Mouse (Mus musculus) hindbrain, embryonic 16.5 days (tissue): Measurements from ENCODE around the gene Sipa1l1. TPM values are rescaled to one million over a fixed set of nuclear protein-coding genes. Genes with fewer than 3 reads are reported as not detected.

Source experiments
- ATAC-seq: fragments of 200-750 bp; cut with Nextera tagmentation; 2 replicates; pipeline ENCODE4 v1.8.0; 2017; ENCODE audit warnings: moderate TSS enrichment, moderate library complexity
- H3K27ac ChIP-seq: fragments of 300-500 bp; sonication (generic); 2 replicates; pipeline ENCODE4 v1.5.1; 2014; ENCODE audit warnings: low read depth, mild to moderate bottlenecking, control low read depth, low read length, moderate library complexity
- H3K27me3 ChIP-seq: fragments of 300-500 bp; sonication (generic); replicated peaks from 2 replicates; pipeline ENCODE4 v1.6.1; 2014; ENCODE audit warnings: low read length; ENCODE audit not compliant: control insufficient read depth, insufficient read depth
- H3K36me3 ChIP-seq: fragments of 300-500 bp; sonication (generic); 2 replicates; pipeline ENCODE4 v1.6.1; 2014; ENCODE audit warnings: mild to moderate bottlenecking, low read length, moderate library complexity, mixed read lengths; ENCODE audit not compliant: control insufficient read depth, insufficient read depth
- H3K4me1 ChIP-seq: fragments of 300-500 bp; sonication (generic); 2 replicates; pipeline ENCODE4 v1.6.1; 2014; ENCODE audit warnings: low read depth, low read length; ENCODE audit not compliant: control insufficient read depth, insufficient read depth
- H3K4me2 ChIP-seq: fragments of 300-500 bp; sonication (generic); 2 replicates; pipeline ENCODE4 v1.6.1; 2014; ENCODE audit warnings: mild to moderate bottlenecking, low read length, control low read depth, moderate library complexity
- H3K4me3 ChIP-seq: fragments of 300-500 bp; sonication (generic); 2 replicates; pipeline ENCODE4 v1.5.1; 2014; ENCODE audit warnings: mild to moderate bottlenecking, low read length, control low read depth, moderate library complexity
- H3K9ac ChIP-seq: fragments of 300-500 bp; sonication (generic); 2 replicates; pipeline ENCODE4 v1.6.1; 2014; ENCODE audit warnings: low read depth, mild to moderate bottlenecking, control low read depth, low read length, moderate library complexity
- H3K9me3 ChIP-seq: fragments of 300-500 bp; sonication (generic); 2 replicates; pipeline ENCODE4 v1.6.1; 2014; ENCODE audit warnings: mild to moderate bottlenecking, low read length, moderate library complexity; ENCODE audit not compliant: control insufficient read depth
- WGBS: fragments of 180-500 bp; shearing (Covaris S2); extraction: QIAGEN DNeasy Blood & Tissue Kit; methylation state at CpG from one replicate; pipeline ENCODE4 v1.1.7; 2014; 5-methylcytosine and 5-hydroxymethylcytosine counted together
- polyA plus RNA-seq: library from polyadenylated mRNA; unstranded; fragments of >200 nt; fragmentation: Nextera tagmentation; extraction: Ambion mirVana; gene quantifications from 2 replicates; pipeline ENCODE4 v1.2.1, GENCODE M21; 2015

The Sipa1l1 gene
- polyA plus RNA-seq, 1 experiment from 2014 or later, result 11.2 TPM

DNA sequence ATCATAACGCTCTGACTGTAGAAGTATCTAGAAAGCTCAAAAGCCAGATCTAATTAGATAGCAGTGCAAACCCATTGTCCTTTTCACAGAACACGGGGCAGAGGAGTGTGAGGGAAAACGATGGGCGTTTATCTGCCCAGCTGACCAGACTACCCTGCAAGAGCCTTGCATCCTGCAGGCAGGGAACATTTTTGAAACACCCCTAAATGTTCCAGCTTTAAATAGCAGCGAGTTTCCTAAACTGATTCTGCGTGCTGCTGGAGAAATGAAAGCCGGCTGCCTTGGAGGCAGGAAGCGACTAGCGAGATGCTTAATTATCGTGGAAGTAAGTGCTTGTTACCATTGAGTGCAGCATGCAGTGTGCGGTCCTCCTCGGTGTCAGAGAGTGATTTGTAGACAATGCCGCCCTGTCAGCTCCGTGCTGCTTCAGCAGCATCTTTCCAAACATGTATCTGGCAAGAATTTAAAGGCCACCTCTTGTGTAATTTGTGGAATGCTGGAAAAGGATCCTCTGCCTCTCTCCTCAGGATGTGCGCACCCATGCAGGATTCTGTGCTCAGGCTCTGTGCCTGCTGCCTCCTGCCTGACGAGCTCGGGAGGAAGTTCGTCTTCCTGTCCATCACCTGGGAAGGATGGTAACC, 170.2 kb downstream of the Sipa1l1 start:
- H3K4me1 ChIP-seq, result peaks cover 11% of the 10 kb centered on the region
- ATAC-seq, result peak; percentile 79
- no peaks in the 10 kb centered on the region for H3K36me3 ChIP-seq
- peak overlapping the region; percentile 53 for H3K9ac ChIP-seq
- peak overlapping the region; percentile 24 for H3K27ac ChIP-seq
- no peaks in the 10 kb centered on the region for H3K27me3 ChIP-seq
- H3K9me3 ChIP-seq, result no peaks in the 10 kb centered on the region
- H3K4me3 ChIP-seq, result peak overlapping the region; percentile 35
- WGBS, result 15% methylated on average over 18 of the region's 18 CpGs
- peak overlapping the region; percentile 61 for H3K4me2 ChIP-seq

DNA sequence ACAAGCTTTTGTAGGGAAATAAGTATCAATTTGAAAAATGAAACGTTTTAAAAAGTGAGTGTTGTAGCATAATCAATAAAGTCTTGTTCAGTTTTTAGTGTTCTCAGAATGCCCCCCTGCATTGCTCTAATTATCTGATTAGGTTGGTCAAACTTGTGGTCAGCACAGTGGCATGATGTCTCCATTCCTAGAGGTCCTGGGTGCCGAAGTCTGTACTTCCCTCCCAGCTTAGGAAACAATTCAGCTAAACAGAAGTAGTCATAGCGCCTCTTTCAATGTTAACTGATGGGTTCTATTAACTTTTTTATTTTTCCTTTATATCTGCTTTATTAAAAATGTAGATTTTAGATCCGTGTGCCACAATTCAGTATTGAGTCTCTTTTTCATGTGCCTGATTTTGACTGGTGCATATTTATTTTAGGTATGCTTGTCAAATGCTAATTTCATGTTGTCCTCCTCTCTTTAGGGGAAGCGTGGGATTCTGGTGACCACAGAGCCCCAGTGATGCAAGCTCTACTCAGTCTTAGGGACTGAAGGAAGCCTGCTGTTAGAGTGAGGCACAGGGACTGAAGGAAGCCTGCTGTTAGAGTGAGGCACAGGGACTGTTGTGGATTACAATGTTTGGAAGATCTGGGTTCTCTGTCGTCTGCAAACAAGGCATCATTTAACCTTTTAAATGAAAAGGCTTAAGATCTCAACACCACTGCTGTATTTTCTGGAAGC, 171.2 kb downstream of the Sipa1l1 start:
- Histone ChIP-seq H3K4me2 (peak overlapping the region; percentile 61), H3K27me3 (no peaks in the 10 kb centered on the region), H3K9me3 (no peaks in the 10 kb centered on the region), H3K4me3 (no peak overlapping the region; the same call in 1 of the 2 replicates), H3K4me1 (peaks cover 11% of the 10 kb centered on the region), H3K9ac (no peak overlapping the region), H3K27ac (no peak overlapping the region), H3K36me3 (no peaks in the 10 kb centered on the region)
- 78% methylated on average over 6 of the region's 6 CpGs for WGBS
- no peak for ATAC-seq

DNA sequence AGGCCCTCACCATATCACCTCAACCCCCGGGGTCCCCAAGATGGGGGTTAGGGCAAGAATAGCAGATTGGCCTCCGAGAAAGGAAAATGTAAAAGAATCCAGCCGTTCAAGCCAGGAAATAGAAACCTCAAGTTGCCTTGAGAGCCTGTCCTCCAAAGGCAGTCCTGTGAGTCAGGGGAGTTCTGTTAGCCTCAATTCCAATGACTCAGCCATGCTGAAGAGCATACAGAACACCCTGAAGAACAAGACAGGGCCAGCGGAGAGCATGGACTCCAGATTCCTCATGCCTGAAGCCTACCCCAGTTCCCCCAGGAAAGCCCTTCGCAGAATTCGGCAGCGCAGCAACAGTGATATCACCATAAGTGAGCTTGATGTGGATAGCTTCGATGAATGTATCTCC, 172.1 kb downstream of the Sipa1l1 start:
- no peak overlapping the region for H3K4me3 ChIP-seq
- no peak overlapping the region for H3K27ac ChIP-seq
- H3K9ac ChIP-seq, result no peak overlapping the region
- H3K27me3 ChIP-seq, result no peaks in the 10 kb centered on the region
- 98% methylated on average over 8 of the region's 8 CpGs for WGBS
- no peak for ATAC-seq
- peaks cover 11% of the 10 kb centered on the region for H3K4me1 ChIP-seq
- no peaks in the 10 kb centered on the region for H3K36me3 ChIP-seq
- no peaks in the 10 kb centered on the region for H3K9me3 ChIP-seq
- H3K4me2 ChIP-seq, result no peak overlapping the region

DNA sequence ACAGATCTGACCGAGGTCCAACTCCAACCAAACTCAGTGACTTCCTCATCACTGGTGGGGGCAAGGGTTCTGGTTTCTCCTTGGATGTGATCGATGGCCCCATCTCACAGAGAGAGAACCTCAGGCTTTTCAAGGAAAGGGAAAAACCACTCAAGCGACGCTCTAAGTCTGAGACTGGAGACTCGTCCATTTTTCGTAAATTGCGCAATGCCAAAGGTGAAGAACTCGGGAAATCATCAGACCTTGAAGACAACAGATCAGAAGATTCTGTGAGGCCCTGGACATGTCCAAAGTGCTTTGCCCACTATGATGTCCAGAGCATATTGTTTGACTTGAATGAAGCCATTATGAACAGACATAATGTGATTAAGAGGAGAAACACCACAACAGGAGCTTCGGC, 172.6 kb downstream of the Sipa1l1 start:
- Histone ChIP-seq H3K36me3 (no peaks in the 10 kb centered on the region), H3K4me2 (no peak overlapping the region), H3K9ac (no peak overlapping the region), H3K4me3 (no peak overlapping the region), H3K27ac (no peak overlapping the region), H3K9me3 (no peaks in the 10 kb centered on the region), H3K27me3 (no peaks in the 10 kb centered on the region), H3K4me1 (peaks cover 11% of the 10 kb centered on the region)
- no peak for ATAC-seq
- WGBS, result 95% methylated on average over 9 of the region's 9 CpGs

DNA sequence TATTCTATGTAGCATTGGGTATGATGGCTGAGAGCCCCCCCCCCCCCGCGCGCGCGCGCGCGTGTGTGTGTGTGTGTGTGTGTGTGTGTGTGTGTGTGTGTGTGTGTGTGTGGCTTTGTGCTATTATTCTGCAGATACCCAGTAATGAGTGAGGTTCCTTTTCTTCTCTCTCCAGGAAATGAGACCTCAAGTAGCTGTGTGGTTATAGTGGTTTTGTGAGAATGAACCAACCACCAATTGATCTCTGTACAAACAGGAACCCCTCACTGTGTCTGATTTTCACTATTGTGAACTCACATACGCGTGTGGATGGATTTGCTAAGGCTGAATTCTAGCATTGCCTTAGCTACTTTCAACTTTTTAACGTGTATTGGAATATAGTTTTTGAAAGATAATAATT, 181.0 kb downstream of the Sipa1l1 start:
- no peaks in the 10 kb centered on the region for H3K9me3 ChIP-seq
- WGBS, result 99% methylated on average over 3 of the region's 11 CpGs
- H3K36me3 ChIP-seq, result no peaks in the 10 kb centered on the region
- H3K27ac ChIP-seq, result no peak overlapping the region
- no peak overlapping the region for H3K4me2 ChIP-seq
- no peaks in the 10 kb centered on the region for H3K4me1 ChIP-seq
- no peak for ATAC-seq
- H3K9ac ChIP-seq, result no peak overlapping the region
- H3K27me3 ChIP-seq, result no peaks in the 10 kb centered on the region
- no peak overlapping the region for H3K4me3 ChIP-seq

DNA sequence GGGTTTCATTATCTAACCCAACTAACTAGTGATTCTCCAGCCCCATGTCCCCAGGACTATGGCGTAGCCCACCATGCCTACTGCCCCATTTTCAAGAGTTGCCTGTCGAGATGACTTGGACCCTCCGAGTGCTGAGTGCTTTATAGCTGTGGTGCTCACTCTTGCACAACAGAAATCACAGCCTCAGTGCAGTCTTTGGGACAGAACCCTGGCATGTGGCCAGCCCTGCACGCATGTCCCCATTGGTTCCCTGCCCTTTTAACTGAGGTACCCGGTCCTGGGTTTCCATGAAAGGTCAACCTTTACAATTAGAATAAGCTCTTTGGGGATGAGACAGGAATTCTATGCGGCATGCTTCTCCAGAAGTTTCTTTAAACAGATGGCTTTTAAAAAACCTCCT, 181.8 kb downstream of the Sipa1l1 start:
- Histone ChIP-seq H3K9ac (no peak overlapping the region), H3K4me3 (no peak overlapping the region), H3K9me3 (no peaks in the 10 kb centered on the region), H3K27me3 (no peaks in the 10 kb centered on the region), H3K4me1 (no peaks in the 10 kb centered on the region), H3K36me3 (no peaks in the 10 kb centered on the region), H3K4me2 (no peak overlapping the region), H3K27ac (no peak overlapping the region)
- no peak for ATAC-seq
- 57% methylated on average over 6 of the region's 6 CpGs for WGBS

DNA sequence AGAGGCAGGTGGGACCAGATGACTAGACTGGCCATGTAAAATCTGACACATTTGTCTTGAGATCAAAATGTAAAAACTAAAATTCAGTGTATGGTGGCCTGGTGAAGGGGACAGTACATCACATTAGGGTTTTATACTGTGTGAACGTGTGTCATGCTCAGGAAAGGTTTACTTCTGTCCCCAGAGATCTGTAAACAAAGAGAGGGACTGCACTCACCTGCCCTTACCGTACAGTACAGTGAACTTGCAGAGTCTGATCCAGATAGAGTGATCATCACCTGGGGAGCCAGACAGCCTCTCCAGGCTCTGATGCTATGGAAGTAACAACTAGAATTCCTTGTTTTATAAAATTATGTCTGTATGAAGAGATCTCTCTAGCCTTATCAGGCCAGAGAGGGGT, 184.5 kb downstream of the Sipa1l1 start:
- WGBS, result 73% methylated on average over 2 of the region's 2 CpGs
- H3K27ac ChIP-seq, result no peak overlapping the region
- H3K4me3 ChIP-seq, result no peak overlapping the region

DNA sequence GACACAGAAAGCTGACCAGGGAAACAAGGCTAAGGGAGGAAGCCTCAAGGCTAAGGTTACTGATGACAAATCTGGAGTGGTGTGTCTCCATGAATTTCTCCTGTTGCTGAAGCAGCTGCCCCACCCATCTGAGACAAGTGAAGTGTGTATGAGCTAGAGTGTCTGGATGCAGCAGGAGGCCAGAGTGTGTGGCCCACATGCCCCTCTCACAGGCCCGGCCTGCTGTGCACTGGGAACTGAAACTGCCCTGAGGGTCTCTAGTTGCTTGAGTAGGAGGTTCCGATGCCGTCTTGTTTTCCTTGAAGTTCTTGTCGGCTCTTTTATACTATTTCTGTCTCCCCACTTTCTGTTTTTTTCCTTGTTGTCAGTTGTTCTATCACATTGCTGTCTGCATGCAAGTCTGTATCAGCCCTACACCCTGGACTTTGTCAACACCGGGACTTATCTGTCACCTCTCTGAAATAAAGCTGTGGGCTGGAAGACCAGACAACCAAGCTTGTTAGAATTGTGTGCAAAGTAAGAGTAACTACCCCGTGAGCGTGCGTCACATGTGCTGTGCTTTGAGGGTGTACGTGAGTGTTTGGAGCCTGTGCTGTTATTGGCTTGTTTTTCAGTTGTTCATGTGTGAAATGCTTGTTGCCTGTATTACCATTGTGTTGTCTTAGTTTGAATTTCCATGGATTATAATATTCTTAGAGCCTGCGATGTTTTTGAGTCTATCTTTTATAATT, 186.5 kb downstream of the Sipa1l1 start:
- Histone ChIP-seq H3K36me3 (0 out of 2 replicates have a peak, but pooled peaks cover 3% of the 10 kb centered on the region), H3K9me3 (no peaks in the 10 kb centered on the region), H3K4me3 (no peak overlapping the region), H3K27ac (no peak overlapping the region), H3K9ac (no peak overlapping the region; the same call in 1 of the 2 replicates), H3K4me1 (no peaks in the 10 kb centered on the region), H3K27me3 (no peaks in the 10 kb centered on the region), H3K4me2 (no peak overlapping the region)
- ATAC-seq, result no peak
- 82% methylated on average over 10 of the region's 10 CpGs for WGBS

More for the DNA sequence above, 184.5 kb downstream of the Sipa1l1 start:
- H3K36me3 ChIP-seq, result 0 out of 2 replicates have a peak, but pooled peaks cover 3% of the 10 kb centered on the region
- H3K9me3 ChIP-seq, result no peaks in the 10 kb centered on the region
- H3K27me3 ChIP-seq, result no peaks in the 10 kb centered on the region
- H3K9ac ChIP-seq, result no peak overlapping the region
- no peak for ATAC-seq
- H3K4me1 ChIP-seq, result no peaks in the 10 kb centered on the region
- no peak overlapping the region for H3K4me2 ChIP-seq

DNA sequence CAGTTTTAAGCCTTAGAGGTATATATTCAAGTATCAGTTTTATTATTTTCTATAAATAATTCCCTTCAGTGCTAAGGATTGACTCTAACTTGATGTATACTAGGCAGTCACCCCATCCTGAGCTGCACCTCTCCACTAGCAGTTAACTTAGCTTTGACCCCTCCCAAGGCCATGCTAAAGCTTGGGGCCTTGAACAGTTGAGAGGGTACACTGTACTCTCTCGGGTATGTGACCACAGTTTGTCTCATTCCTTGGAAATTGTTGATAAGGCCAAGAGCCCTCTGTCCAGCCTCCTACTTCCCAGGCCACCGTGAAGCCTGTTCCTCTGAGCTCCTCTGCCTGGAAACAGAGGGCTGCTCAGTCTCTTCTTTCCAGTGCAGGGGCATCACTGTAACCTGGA, 187.4 kb downstream of the Sipa1l1 start:
- ATAC-seq, result no peak
- no peak overlapping the region for H3K9ac ChIP-seq
- H3K27me3 ChIP-seq, result no peaks in the 10 kb centered on the region
- WGBS, result 89% methylated on average over 2 of the region's 2 CpGs
- H3K4me3 ChIP-seq, result no peak overlapping the region
- H3K4me1 ChIP-seq, result no peaks in the 10 kb centered on the region
- no peak overlapping the region for H3K27ac ChIP-seq
- H3K36me3 ChIP-seq, result 0 out of 2 replicates have a peak, but pooled peaks cover 3% of the 10 kb centered on the region
- no peaks in the 10 kb centered on the region for H3K9me3 ChIP-seq
- no peak overlapping the region for H3K4me2 ChIP-seq
